Comparison of ENCODE assay signal across 10 mouse cellular contexts in the genomic region with DNA sequence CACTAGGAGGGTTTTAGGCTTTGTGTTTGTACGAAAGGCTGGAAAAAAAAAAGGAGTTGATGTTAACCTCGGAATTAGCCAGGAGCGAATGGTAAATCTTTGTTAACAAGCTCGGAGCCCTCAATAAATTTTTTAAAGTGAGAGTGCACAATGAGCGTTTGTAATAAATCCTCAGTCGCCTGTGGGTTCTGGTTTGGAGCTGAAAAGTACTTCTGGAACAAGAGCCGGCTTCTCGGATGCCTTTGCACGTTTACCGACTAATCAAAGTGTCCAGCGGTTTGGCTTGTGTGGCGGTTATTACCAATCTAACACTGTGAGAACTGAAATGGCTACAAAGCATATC. TPM values are rescaled to one million over a fixed set of nuclear protein-coding genes. Genes with fewer than 3 reads are reported as not detected.
DNase-seq lines count a peak whose midpoint lies in the region; ATAC-seq and TF ChIP-seq lines count a peak whose summit lies in the region.
"Had no signal": no experiment of that assay in that cellular context is flagged by ENCODE, and none has a peak within 500 bp of the region (broad histone marks: within the 10 kb centered on the region; RNA-seq: fewer than 3 reads in every experiment).

No protein-coding gene starts in this region.

- no peak for TF ChIP-seq CTCF in kidney, adult 2 months (conservative IDR thresholded peaks at IDR 0.05; ENCODE audit: insufficient read depth, insufficient read length, low read depth, low read length)

- H3K36me3 ChIP-seq in kidney, embryonic 14.5 days (ENCODE audit: control insufficient read depth, insufficient read depth, low read length), result no peaks in the 10 kb centered on the region
- no peaks in the 10 kb centered on the region for H3K36me3 ChIP-seq in kidney, adult 2 months (ENCODE audit: control insufficient read depth, insufficient read depth, low read length)
- H3K36me3 ChIP-seq in forebrain, embryonic 15.5 days, result no peaks in the 10 kb centered on the region
- no peaks in the 10 kb centered on the region for H3K36me3 ChIP-seq in limb, embryonic 13.5 days
- no peaks in the 10 kb centered on the region for H3K36me3 ChIP-seq in neural tube, embryonic 14.5 days (ENCODE audit: control insufficient read depth, insufficient read depth, low read length)
- no peaks in the 10 kb centered on the region for H3K36me3 ChIP-seq in heart, embryonic 10.5 days

- no peak overlapping the region for H3K9ac ChIP-seq in kidney, embryonic 14.5 days (ENCODE audit: low read depth, low read length)
- H3K9ac ChIP-seq in forebrain, embryonic 15.5 days (replicated peaks), result no peak overlapping the region; the same call in 1 of the 2 replicates
- no peak overlapping the region for H3K9ac ChIP-seq in limb, embryonic 13.5 days
- H3K9ac ChIP-seq in neural tube, embryonic 14.5 days (replicated peaks; ENCODE audit: low read depth, low read length), result peak overlapping the region; percentile 26; the same call in 1 of the 2 replicates

- no peaks in the 10 kb centered on the region for H3K9me3 ChIP-seq in kidney, embryonic 14.5 days (ENCODE audit: control insufficient read depth, low read length)
- H3K9me3 ChIP-seq in forebrain, embryonic 15.5 days, result no peaks in the 10 kb centered on the region
- H3K9me3 ChIP-seq in limb, embryonic 13.5 days, result no peaks in the 10 kb centered on the region
- H3K9me3 ChIP-seq in neural tube, embryonic 14.5 days (ENCODE audit: control insufficient read depth, low read length), result no peaks in the 10 kb centered on the region
- H3K9me3 ChIP-seq in heart, embryonic 10.5 days, result no peaks in the 10 kb centered on the region

- TF ChIP-seq POLR2A in kidney, adult 2 months (IDR thresholded peaks at IDR 0.05; ENCODE audit: low read depth, low read length), result no peak

- no peaks in the 10 kb centered on the region for H3K27me3 ChIP-seq in kidney, embryonic 14.5 days (ENCODE audit: control insufficient read depth, insufficient read depth, low read length)
- H3K27me3 ChIP-seq in kidney, adult 2 months (replicated peaks; ENCODE audit: control insufficient read depth, insufficient read depth, low read length), result no peaks in the 10 kb centered on the region
- H3K27me3 ChIP-seq in forebrain, embryonic 15.5 days, result peaks cover 11% of the 10 kb centered on the region
- H3K27me3 ChIP-seq in limb, embryonic 13.5 days, result peaks cover 30% of the 10 kb centered on the region
- H3K27me3 ChIP-seq in neural tube, embryonic 14.5 days (ENCODE audit: control insufficient read depth, insufficient read depth, low read length), result 0 out of 2 replicates have a peak, but pooled peaks cover under 1% of the 10 kb centered on the region
- H3K27me3 ChIP-seq in heart, embryonic 10.5 days (ENCODE audit: insufficient read depth, poor library complexity, severe bottlenecking), result peaks cover 14% of the 10 kb centered on the region

- no peak overlapping the region for H3K27ac ChIP-seq in kidney, embryonic 14.5 days (ENCODE audit: low read depth, low read length)
- no peak overlapping the region for H3K27ac ChIP-seq in kidney, adult 2 months (ENCODE audit: insufficient read depth, low read depth, low read length)
- H3K27ac ChIP-seq in forebrain, embryonic 15.5 days (replicated peaks), result no peak overlapping the region
- H3K27ac ChIP-seq in limb, embryonic 13.5 days, result no peak overlapping the region
- H3K27ac ChIP-seq in neural tube, embryonic 14.5 days (ENCODE audit: low read depth, low read length), result peak overlapping the region; percentile 85
- H3K27ac ChIP-seq in heart, embryonic 10.5 days, result no peak overlapping the region

- H3K4me1 ChIP-seq in kidney, embryonic 14.5 days (ENCODE audit: control insufficient read depth, insufficient read depth, low read length), result peaks cover 30% of the 10 kb centered on the region
- no peaks in the 10 kb centered on the region for H3K4me1 ChIP-seq in kidney, adult 2 months (ENCODE audit: control insufficient read depth, insufficient read depth, low read length)
- peaks cover 29% of the 10 kb centered on the region for H3K4me1 ChIP-seq in forebrain, embryonic 15.5 days
- peaks cover 44% of the 10 kb centered on the region for H3K4me1 ChIP-seq in limb, embryonic 13.5 days
- H3K4me1 ChIP-seq in neural tube, embryonic 14.5 days (ENCODE audit: control insufficient read depth, insufficient read depth, low read length), result peaks cover 34% of the 10 kb centered on the region
- peaks cover 27% of the 10 kb centered on the region for H3K4me1 ChIP-seq in heart, embryonic 10.5 days

- no peak for DNase-seq in kidney, adult 2 months
- DNase-seq in thymus, postnatal 10 days (ENCODE audit: low spot score in 2 of 2), result no peak
- DNase-seq in frontal cortex, postnatal 25 days (ENCODE audit: low spot score in 2 of 2), result no peak
- DNase-seq in heart, embryonic 10.5 days (ENCODE audit: low spot score), result no peak
- DNase-seq: cerebellum, adult 9-10 months had no signal

- whole genome bisulfite sequencing in kidney, embryonic 14.5 days, result 20% methylated on average over 12 of the region's 12 CpGs
- 42% methylated on average over 12 of the region's 12 CpGs for WGBS in kidney, adult 2 months
- 20% methylated on average over 12 of the region's 12 CpGs for WGBS in forebrain, embryonic 15.5 days
- WGBS in limb, embryonic 13.5 days, result 10% methylated on average over 12 of the region's 12 CpGs
- 8% methylated on average over 12 of the region's 12 CpGs for WGBS in neural tube, embryonic 14.5 days
- WGBS in heart, embryonic 10.5 days, result 62% methylated on average over 12 of the region's 12 CpGs

- H3K4me2 ChIP-seq in kidney, embryonic 14.5 days (replicated peaks; ENCODE audit: low read depth, low read length), result peak overlapping the region; percentile 47
- peak overlapping the region; percentile 32 for H3K4me2 ChIP-seq in forebrain, embryonic 15.5 days (replicated peaks)
- peak overlapping the region; percentile 59 for H3K4me2 ChIP-seq in limb, embryonic 13.5 days (replicated peaks)
- H3K4me2 ChIP-seq in neural tube, embryonic 14.5 days (ENCODE audit: low read depth, low read length), result peak overlapping the region; percentile 50

- no peak for ATAC-seq in kidney, embryonic 14.5 days (ENCODE audit: low FRiP score, low TSS enrichment)
- no peak for ATAC-seq in forebrain, embryonic 15.5 days (replicated peaks)
- ATAC-seq in limb, embryonic 13.5 days (ENCODE audit: low FRiP score, low read depth), result no peak
- ATAC-seq in neural tube, embryonic 14.5 days (ENCODE audit: low read depth), result no peak
- ATAC-seq: activated CD4-positive, CD25-positive, alpha-beta regulatory T cell, adult 4 months had no signal

- H3K4me3 ChIP-seq in kidney, embryonic 14.5 days (ENCODE audit: low read length), result peak overlapping the region; percentile 18; the same call in 1 of the 2 replicates
- H3K4me3 ChIP-seq in kidney, adult 2 months (ENCODE audit: insufficient read depth, low read depth, low read length), result no peak overlapping the region
- peak overlapping the region; percentile 14 for H3K4me3 ChIP-seq in forebrain, embryonic 15.5 days
- H3K4me3 ChIP-seq in limb, embryonic 13.5 days, result peak overlapping the region; percentile 28
- peak overlapping the region; percentile 18; the same call in 1 of the 2 replicates for H3K4me3 ChIP-seq in neural tube, embryonic 14.5 days (ENCODE audit: low read depth, low read length)
- H3K4me3 ChIP-seq in heart, embryonic 10.5 days, result no peak overlapping the region

RNA-seq across cellular contexts. Expression of a gene that starts 46.1 kb away (rescaled TPM):
- 0.88 and 1.2 TPM in 2 replicates for polyA plus RNA-seq in kidney, embryonic 14.5 days (2014; fragmentation: Nextera tagmentation; extraction: Ambion mirVana)
- polyA plus RNA-seq in kidney, adult 2 months (2012; rRNA removed), result 1.1 and 5.5 TPM in 2 replicates
- 1.5 and 1.6 TPM in 2 replicates for polyA plus RNA-seq in forebrain, embryonic 15.5 days (2015; fragmentation: Nextera tagmentation; extraction: Ambion mirVana)
- polyA plus RNA-seq in limb, embryonic 13.5 days (2015; fragmentation: Nextera tagmentation; extraction: Ambion mirVana), result 0.48 and 0.69 TPM in 2 replicates
- polyA plus RNA-seq in neural tube, embryonic 14.5 days (2014; fragmentation: Nextera tagmentation; extraction: Ambion mirVana), result 0.99 and 1.1 TPM in 2 replicates
- polyA plus RNA-seq in heart, embryonic 10.5 days (2016; fragmentation: Nextera tagmentation; extraction: Ambion mirVana), result 0.23 and 0.38 TPM in 2 replicates

Comparison
In these comparisons a context has a peak if more than half of its experiments do, and no peak if none do; other contexts are left out.
1. H3K4me3 ChIP-seq: peak in kidney, embryonic 14.5 days (single experiment), forebrain, embryonic 15.5 days (single experiment), limb, embryonic 13.5 days (single experiment) and neural tube, embryonic 14.5 days (single experiment); none in kidney, adult 2 months (single experiment) and heart, embryonic 10.5 days (single experiment).
2. Peak in every context shown above with its lines, with median percentiles within 50 percentile points of each other: H3K4me2 ChIP-seq.